Mouse (Mus musculus) inflammation-experienced regulatory T-cells, adult 16 weeks (primary cell): ENCODE data around the gene Defa17. TPM values are rescaled to one million over a fixed set of nuclear protein-coding genes. Genes with fewer than 3 reads are reported as not detected.

Source experiments
- polyA plus RNA-seq: library from polyadenylated mRNA; unstranded; fragments of 100-300 nt; shearing (Covaris generic); gene quantifications from one replicate; pipeline ENCODE4 v1.2.1, GENCODE M21; 2017

Gene Defa17
- not detected for polyA plus RNA-seq

GRCm38 (mm10) chr8:21655480-21655879 is at the start of gene Defa17:
Gene Defa17 (plus strand): TSS chr8:21655780.

GRCm38 (mm10) chr8:21617883-21618282 is 37.7 kb upstream of the Defa17 start, which contains the start of gene Defa26:
Gene Defa26 (plus strand): TSS chr8:21618183.

DNA sequence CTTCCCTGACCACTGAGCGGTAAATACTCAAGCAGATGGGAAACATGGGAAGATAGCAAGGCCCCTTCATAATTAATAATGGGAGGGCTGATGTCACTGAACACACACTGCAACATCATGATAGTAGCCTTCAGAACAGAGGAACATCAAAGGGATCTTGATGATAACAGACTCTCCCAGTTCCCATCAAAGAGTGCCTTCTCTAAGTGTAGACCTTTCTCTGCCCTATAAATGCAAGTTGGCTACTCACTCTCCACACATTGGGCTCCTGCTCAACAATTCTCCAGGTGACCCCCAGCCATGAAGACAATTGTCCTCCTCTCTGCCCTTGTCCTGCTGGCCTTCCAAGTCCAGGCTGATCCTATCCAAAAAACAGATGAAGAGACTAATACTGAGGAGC is 9.9 kb downstream of the Defa17 start, which contains the start of gene Defa34:
TSS of gene Defa34 (plus strand) at position 301 of the 400 bp plus-strand sequence.

GRCm38 (mm10) chr8:21703545-21703944 is 48.0 kb downstream of the Defa17 start, which contains the start of gene AY761184:
Gene AY761184 (minus strand): TSS chr8:21703645.

Other genes with a start within 250 kb of the Defa17 start
- gene Defa36, start 228.4 kb upstream of the Defa17 start, polyA plus RNA-seq: not detected
- not detected for gene Gm7849, start 199.2 kb upstream of the Defa17 start, polyA plus RNA-seq
- gene Defa20, start 146.5 kb upstream of the Defa17 start, polyA plus RNA-seq: not detected
- not detected for gene Defa32, start 126.7 kb upstream of the Defa17 start, polyA plus RNA-seq
- not detected for gene Defa37, start 90.4 kb upstream of the Defa17 start, polyA plus RNA-seq
- gene Defa28, start 72.8 kb upstream of the Defa17 start, polyA plus RNA-seq: not detected
- gene Gm7861, start 61.3 kb upstream of the Defa17 start, polyA plus RNA-seq: not detected
- not detected for gene Defa26, start 37.6 kb upstream of the Defa17 start, polyA plus RNA-seq
- not detected for gene Defa34, start 10.0 kb downstream of the Defa17 start, polyA plus RNA-seq
- not detected for gene AY761184, start 47.9 kb downstream of the Defa17 start, polyA plus RNA-seq
- not detected for gene Defa24, start 78.7 kb downstream of the Defa17 start, polyA plus RNA-seq
- gene Defb50, start 167.8 kb downstream of the Defa17 start, polyA plus RNA-seq: not detected
- gene Defb2, start 184.1 kb downstream of the Defa17 start, polyA plus RNA-seq: not detected
- gene Defb10, start 203.1 kb downstream of the Defa17 start, polyA plus RNA-seq: not detected
- not detected for gene Defb9, start 229.6 kb downstream of the Defa17 start, polyA plus RNA-seq